Mouse (Mus musculus) ES-Bruce4 (cell line): Measurements from ENCODE around the gene Cnpy3. TPM values are rescaled to one million over a fixed set of nuclear protein-coding genes. Genes with fewer than 3 reads are reported as not detected.
"Not testable (repeated sequence)": the region's sequence is repeated elsewhere in the genome, so short reads cannot be mapped to it uniquely, and the experiment has no call there.

ENCODE experiments used
- H3K27ac ChIP-seq: 2 replicates; pipeline ENCODE4 v1.5.1; 2012; ENCODE audit warnings: low read length, inconsistent platforms; ENCODE audit not compliant: insufficient read depth
- H3K27me3 ChIP-seq: 2 replicates; pipeline ENCODE4 v1.6.1; 2012; ENCODE audit warnings: mild to moderate bottlenecking, low read length, inconsistent platforms; ENCODE audit not compliant: control insufficient read depth, poor library complexity, insufficient read depth, severe bottlenecking
- H3K36me3 ChIP-seq: 2 replicates; pipeline ENCODE4 v1.6.1; 2012; ENCODE audit warnings: inconsistent platforms, mild to moderate bottlenecking, low read length, moderate library complexity; ENCODE audit not compliant: control insufficient read depth, poor library complexity, insufficient read depth, severe bottlenecking
- H3K4me1 ChIP-seq: one replicate; pipeline ENCODE4 v1.8.1; 2011; ENCODE audit warnings: low read length; ENCODE audit not compliant: control insufficient read depth, insufficient read depth
- H3K4me3 ChIP-seq: 2 replicates; pipeline ENCODE4 v1.5.1; 2011; ENCODE audit warnings: low read depth, mild to moderate bottlenecking, low read length
- H3K9ac ChIP-seq: 2 replicates; pipeline ENCODE4 v1.6.1; 2012; ENCODE audit warnings: low read depth, mild to moderate bottlenecking, inconsistent platforms; ENCODE audit not compliant: poor library complexity, severe bottlenecking
- H3K9me3 ChIP-seq: replicated peaks from 2 replicates; pipeline ENCODE4 v1.6.1; 2012; ENCODE audit warnings: mild to moderate bottlenecking, low read length, inconsistent platforms; ENCODE audit not compliant: control insufficient read depth, poor library complexity, insufficient read depth, severe bottlenecking
- CTCF ChIP-seq: IDR thresholded peaks from one replicate; pipeline ENCODE4 v1.8.1; 2011; ENCODE audit warnings: low read depth, low read length
- EP300 ChIP-seq: IDR thresholded peaks from 2 replicates; pipeline ENCODE4 v1.6.1; 2011; ENCODE audit warnings: low read depth, low read length; ENCODE audit not compliant: insufficient read depth
- POLR2A ChIP-seq: IDR thresholded peaks from one replicate; pipeline ENCODE4 v1.8.1; 2011; ENCODE audit warnings: low read length; ENCODE audit not compliant: insufficient read depth
- polyA plus RNA-seq: library from polyadenylated mRNA; stranded (reverse); fragments of >200 nt; gene quantifications from 2 replicates; pipeline ENCODE4 v1.2.4, GENCODE M21; 2011; ENCODE audit warnings: low read depth; ENCODE audit not compliant: missing spikeins, insufficient read depth, insufficient read length

Gene Cnpy3
- polyA plus RNA-seq = 31.2 and 37.2 TPM in 2 replicates

- TF ChIP-seq POLR2A (peak; percentile 89), CTCF (no peak)
Observed at GRCm38 (mm10) chr17:46751794-46752556, at the start of gene Cnpy3. Cnpy3 (minus strand) TSS chr17:46752214.

GRCm38 (mm10) chr17:46801761-46802160 is 49.7 kb upstream of the Cnpy3 start:
- Histone ChIP-seq H3K9ac (peak overlapping the region; percentile 67), H3K4me1 (peaks cover under 1% of the 10 kb centered on the region), H3K27me3 (no peaks in the 10 kb centered on the region), H3K27ac (peak overlapping the region; percentile 96), H3K4me3 (peak overlapping the region; percentile 58), H3K9me3 (no peaks in the 10 kb centered on the region), H3K36me3 (peaks cover 26% of the 10 kb centered on the region)
- TF ChIP-seq EP300 (no peak), POLR2A (no peak), CTCF (no peak)

More at GRCm38 (mm10) chr17:46751794-46752556, at the start of gene Cnpy3:
- Histone ChIP-seq H3K27ac (peak within 1 kb of the TSS; percentile 55; the same call in 1 of the 2 replicates), H3K9ac (peak within 1 kb of the TSS; percentile 75), H3K4me3 (peak within 1 kb of the TSS; percentile 97), H3K4me1 (no peaks in the 10 kb centered on the region), H3K36me3 (peaks cover under 1% of the 10 kb centered on the region; the same call in 1 of the 2 replicates), H3K27me3 (no peaks in the 10 kb centered on the region), H3K9me3 (no peaks in the 10 kb centered on the region)

- Histone ChIP-seq H3K4me3 (no peak overlapping the region), H3K27ac (peak overlapping the region; percentile 96), H3K36me3 (peaks cover 12% of the 10 kb centered on the region), H3K4me1 (peaks cover 7% of the 10 kb centered on the region), H3K27me3 (no peaks in the 10 kb centered on the region), H3K9ac (no peak overlapping the region), H3K9me3 (no peaks in the 10 kb centered on the region)
- TF ChIP-seq EP300 (peak; percentile 95), POLR2A (no peak)
Observed at GRCm38 (mm10) chr17:46799680-46800079, 47.7 kb upstream of the Cnpy3 start.

GRCm38 (mm10) chr17:46797386-46797785 is 45.4 kb upstream of the Cnpy3 start:
- Histone ChIP-seq H3K36me3 (peaks cover 12% of the 10 kb centered on the region), H3K9me3 (no peaks in the 10 kb centered on the region), H3K4me1 (peaks cover 9% of the 10 kb centered on the region), H3K9ac (no peak overlapping the region), H3K4me3 (no peak overlapping the region), H3K27ac (peak overlapping the region; percentile 95), H3K27me3 (no peaks in the 10 kb centered on the region)
- TF ChIP-seq EP300 (0 out of 2 replicates have a peak, but pooled peaks have one; percentile 34), POLR2A (no peak)

- Histone ChIP-seq H3K9me3 (no peaks in the 10 kb centered on the region), H3K36me3 (peaks cover 12% of the 10 kb centered on the region), H3K27ac (peak overlapping the region; percentile 95), H3K27me3 (no peaks in the 10 kb centered on the region), H3K4me1 (peaks cover 9% of the 10 kb centered on the region), H3K4me3 (no peak overlapping the region), H3K9ac (no peak overlapping the region)
- no peak for TF ChIP-seq EP300
- no peak for TF ChIP-seq CTCF
- no peak for TF ChIP-seq POLR2A
Observed at GRCm38 (mm10) chr17:46796743-46797142, 44.7 kb upstream of the Cnpy3 start.

- Histone ChIP-seq H3K9me3 (no peaks in the 10 kb centered on the region), H3K4me1 (peaks cover 9% of the 10 kb centered on the region), H3K36me3 (no peaks in the 10 kb centered on the region), H3K27ac (peak overlapping the region; percentile 82), H3K9ac (no peak overlapping the region), H3K4me3 (no peak overlapping the region), H3K27me3 (no peaks in the 10 kb centered on the region)
- TF ChIP-seq EP300 = peak; percentile 64; the same call in 1 of the 2 replicates
- TF ChIP-seq CTCF = no peak
Observed at GRCm38 (mm10) chr17:46792963-46793362, 40.9 kb upstream of the Cnpy3 start.

GRCm38 (mm10) chr17:46787974-46788373 is 36.0 kb upstream of the Cnpy3 start:
- H3K4me1 ChIP-seq, H3K4me3 ChIP-seq, H3K9ac ChIP-seq, H3K27me3 ChIP-seq, H3K36me3 ChIP-seq, H3K27ac ChIP-seq, H3K9me3 ChIP-seq: not testable (repeated sequence)
